Mouse (Mus musculus) heart, adult 2 months (tissue): Measurements from ENCODE around the gene Zmym1. TPM values are rescaled to one million over a fixed set of nuclear protein-coding genes. Genes with fewer than 3 reads are reported as not detected.
"Not testable (repeated sequence)": the region's sequence is repeated elsewhere in the genome, so short reads cannot be mapped to it uniquely, and the experiment has no call there.

ENCODE experiments used
- DNase-seq, 2 experiments: peaks; one replicate each; pipeline ENCODE4 v3.0.0; 2021
- H3K27ac ChIP-seq: fragments of 200-600 bp; 2 replicates; pipeline ENCODE4 v1.8.1; 2022
- H3K27me3 ChIP-seq: fragments of 200-500 bp; 2 replicates; pipeline ENCODE4 v1.6.1; 2012; ENCODE audit warnings: mild to moderate bottlenecking, low read length, inconsistent platforms, mixed read lengths; ENCODE audit not compliant: control insufficient read depth, insufficient read depth
- H3K36me3 ChIP-seq: fragments of 200-500 bp; 2 replicates; pipeline ENCODE4 v1.6.1; 2012; ENCODE audit warnings: low read length, inconsistent platforms; ENCODE audit not compliant: control insufficient read depth, insufficient read depth
- H3K4me1 ChIP-seq: fragments of 200-500 bp; 2 replicates; pipeline ENCODE4 v1.6.1; 2011; ENCODE audit warnings: low read length; ENCODE audit not compliant: control insufficient read depth, insufficient read depth
- H3K4me3 ChIP-seq: fragments of 200-600 bp; 2 replicates; pipeline ENCODE4 v1.8.1; 2022
- H3K79me2 ChIP-seq: fragments of 200-500 bp; replicated peaks from 2 replicates; pipeline ENCODE4 v1.6.1; 2012; ENCODE audit warnings: mild to moderate bottlenecking, inconsistent platforms, low read length, moderate library complexity, mixed read lengths; ENCODE audit not compliant: control insufficient read depth, insufficient read depth
- H3K9ac ChIP-seq: fragments of 200-500 bp; 2 replicates; pipeline ENCODE4 v1.6.1; 2012; ENCODE audit warnings: low read depth, mild to moderate bottlenecking, control low read depth, inconsistent platforms, low read length, mixed read lengths
- CTCF ChIP-seq: fragments of 200-600 bp; IDR thresholded peaks from 2 replicates; pipeline ENCODE4 v1.8.1; 2022; ENCODE audit warnings: antibody characterized with exemption, mild to moderate bottlenecking, moderate library complexity
- EP300 ChIP-seq: fragments of 200-500 bp; IDR thresholded peaks from 2 replicates; pipeline ENCODE4 v1.6.1; 2011; ENCODE audit warnings: low read depth, low read length, control low read depth; ENCODE audit not compliant: insufficient read depth
- POLR2A ChIP-seq: fragments of 200-500 bp; IDR thresholded peaks from 2 replicates; pipeline ENCODE4 v1.6.1; 2011; ENCODE audit warnings: mild to moderate bottlenecking, low read depth, low read length, control low read depth; ENCODE audit not compliant: insufficient read depth
- WGBS: fragments of 180-500 bp; shearing (Covaris S2); methylation state at CpG from one replicate; pipeline ENCODE4 v1.1.7; 2018; 5-methylcytosine and 5-hydroxymethylcytosine counted together
- intact Hi-C: fragments of 180-260 bp; cut with DNase I; formaldehyde crosslinking; loops from one replicate; pipeline ENCODE4 v1.15.1; 2025
- polyA plus RNA-seq: library from polyadenylated mRNA; depleted of rRNA; stranded (reverse); fragments of >200 nt; gene quantifications from 2 replicates; pipeline ENCODE4 v1.2.3, GENCODE M21; 2012; rRNA removed
- total RNA-seq, 2 experiments: library from RNA; stranded (reverse); gene quantifications; 2 replicates each; pipeline ENCODE4 v1.2.3; 2021

Zmym1 gene
- total and polyA plus RNA-seq, 3 experiments = 2.4 to 5.6 (median 4.1) TPM

DNA sequence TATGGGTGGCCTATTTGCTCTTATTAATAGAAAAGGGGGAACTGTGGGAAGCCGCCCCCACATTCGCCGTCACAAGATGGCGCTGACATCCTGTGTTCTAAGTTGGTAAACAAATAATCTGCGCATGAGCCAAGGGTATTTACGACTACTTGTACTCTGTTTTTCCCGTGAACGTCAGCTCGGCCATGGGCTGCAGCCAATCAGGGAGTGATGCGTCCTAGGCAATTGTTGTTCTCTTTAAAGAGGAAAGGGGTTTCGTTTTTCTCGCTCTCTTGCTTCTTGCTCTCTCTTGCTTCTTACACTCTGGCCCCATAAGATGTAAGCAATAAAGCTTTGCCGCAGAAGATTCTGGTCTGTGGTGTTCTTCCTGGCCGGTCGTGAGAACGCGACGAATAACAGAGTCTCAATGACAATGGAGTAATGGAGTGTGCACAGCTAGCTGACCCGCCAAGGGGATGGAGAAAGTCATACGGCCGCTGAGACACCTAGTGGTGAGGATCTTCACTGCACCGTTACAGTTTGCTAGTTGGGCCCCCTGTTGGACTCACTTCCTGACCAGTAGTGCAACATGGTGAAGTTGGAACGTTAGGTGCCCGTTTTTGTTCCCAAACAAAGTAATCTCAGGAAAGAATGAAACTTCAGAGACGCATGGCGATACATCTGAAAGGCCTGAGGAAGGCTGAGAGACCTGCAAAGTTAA lies 45.5 kb downstream of the Zmym1 start:
- peak; percentile 80 for TF ChIP-seq CTCF
- TF ChIP-seq EP300 = 0 out of 2 replicates have a peak, but pooled peaks have one; percentile 47
- H3K27me3 ChIP-seq, H3K4me3 ChIP-seq, H3K36me3 ChIP-seq, H3K4me1 ChIP-seq, H3K9ac ChIP-seq, intact Hi-C loops, H3K79me2 ChIP-seq: not testable (repeated sequence)
- 15% methylated on average over 14 of the region's 26 CpGs for WGBS
- H3K27ac ChIP-seq = peak overlapping the region; percentile 72
- peak; percentile 85 to 87 for DNase-seq

DNA sequence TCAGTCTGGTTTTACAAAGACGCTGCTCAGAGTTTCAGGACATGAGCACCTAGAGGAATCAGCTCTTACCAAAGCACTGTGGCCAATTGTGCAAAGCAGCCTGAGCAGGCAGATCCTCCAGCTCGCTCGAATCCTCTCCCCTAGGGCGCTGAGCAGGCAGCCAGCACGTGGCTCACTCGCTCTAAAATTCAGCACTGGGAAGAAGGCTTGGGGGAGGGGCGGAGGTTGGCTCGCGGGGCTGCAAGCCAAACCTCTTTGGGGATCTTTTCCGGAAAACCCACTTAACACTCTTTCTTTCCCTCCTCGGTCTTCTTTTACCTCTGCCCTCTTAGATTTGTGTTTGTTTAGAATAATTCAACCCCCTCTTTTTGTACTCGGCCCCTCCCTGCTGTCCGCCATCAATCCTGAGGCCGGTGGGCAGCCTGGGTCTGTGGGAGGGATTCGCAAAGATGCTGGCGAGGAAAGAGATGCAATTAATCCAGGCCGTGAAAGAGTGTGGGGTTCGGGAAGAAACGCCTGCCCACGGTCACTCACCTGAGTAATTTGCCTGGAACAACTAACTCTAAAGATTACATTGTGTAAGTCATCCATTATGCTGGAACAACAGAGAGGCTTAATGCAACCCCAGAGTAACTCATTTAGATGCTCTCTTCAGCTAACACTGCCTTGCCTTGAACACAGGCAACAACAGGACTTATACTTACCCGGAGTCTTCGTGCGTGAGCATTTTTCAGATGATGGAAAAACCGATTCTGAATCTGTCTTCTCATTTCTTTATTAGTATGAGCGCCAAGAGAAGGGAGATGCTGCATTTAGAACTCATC lies 55.6 kb downstream of the Zmym1 start:
- no peaks in the 10 kb centered on the region for H3K27me3 ChIP-seq
- no peak overlapping the region for H3K9ac ChIP-seq
- TF ChIP-seq CTCF (no peak), EP300 (no peak), POLR2A (no peak)
- WGBS = 26% methylated on average over 25 of the region's 25 CpGs
- H3K27ac ChIP-seq = no peak overlapping the region
- no peaks in the 10 kb centered on the region for H3K36me3 ChIP-seq
- H3K79me2 ChIP-seq = no peaks in the 10 kb centered on the region
- peak; percentile 18 to 31 for DNase-seq
- no peak overlapping the region; the same call in 1 of the 2 replicates for H3K4me3 ChIP-seq
- H3K4me1 ChIP-seq = no peaks in the 10 kb centered on the region
- intact Hi-C loops = no loop called here

DNA sequence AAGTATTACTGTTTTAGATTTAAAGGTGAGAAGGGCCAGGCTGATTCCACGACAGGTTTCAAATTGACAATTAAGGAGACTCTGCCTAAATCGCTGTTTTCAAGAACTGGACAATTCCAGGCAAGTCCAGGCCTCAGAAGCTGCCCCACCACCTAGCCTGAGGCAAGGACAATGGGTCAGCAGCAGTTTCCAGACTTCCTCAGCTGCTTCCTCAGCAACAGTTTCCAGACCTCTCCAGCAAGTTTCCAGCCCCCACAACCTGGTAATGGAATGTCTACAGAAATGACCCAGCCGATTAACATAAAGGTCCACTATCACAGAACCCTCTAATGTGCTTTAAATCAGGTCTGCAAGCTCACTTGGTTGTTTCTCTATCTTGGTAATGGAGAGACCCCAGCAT lies 56.6 kb downstream of the Zmym1 start:
- H3K79me2 ChIP-seq = no peaks in the 10 kb centered on the region
- no peak overlapping the region for H3K4me3 ChIP-seq
- WGBS = 84% methylated on average over 3 of the region's 3 CpGs
- H3K36me3 ChIP-seq = no peaks in the 10 kb centered on the region
- no peak for DNase-seq
- intact Hi-C loops = no loop called here
- no peak for TF ChIP-seq EP300
- no peak overlapping the region for H3K9ac ChIP-seq
- no peak overlapping the region for H3K27ac ChIP-seq
- no peaks in the 10 kb centered on the region for H3K4me1 ChIP-seq
- H3K27me3 ChIP-seq = no peaks in the 10 kb centered on the region

DNA sequence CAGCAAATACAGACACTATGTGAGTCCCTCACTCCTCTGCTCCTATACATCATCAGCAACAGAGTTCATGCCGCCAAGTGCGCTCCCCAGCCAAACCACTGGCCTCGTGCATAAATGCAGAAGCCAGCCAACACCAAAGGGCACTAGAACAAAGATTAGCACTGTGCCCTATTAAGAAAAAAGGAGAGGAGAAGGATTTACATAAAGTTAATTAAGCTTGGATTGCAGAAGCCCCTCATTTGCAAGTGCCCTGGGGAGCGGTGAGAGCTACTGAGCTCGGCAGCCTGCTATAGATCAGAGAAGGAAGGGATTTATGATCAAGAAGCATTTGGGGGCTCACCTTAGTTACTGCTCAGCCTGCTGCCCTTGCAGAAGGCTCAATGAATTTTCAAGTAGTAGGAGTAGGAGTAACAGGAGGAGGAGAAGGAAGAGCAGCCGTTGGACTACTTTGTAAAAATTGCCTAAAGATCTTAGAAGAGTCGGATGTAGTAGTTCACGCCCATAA lies 60.3 kb downstream of the Zmym1 start:
- 47% methylated on average over 8 of the region's 8 CpGs for WGBS
- no peak overlapping the region for H3K27ac ChIP-seq
- TF ChIP-seq CTCF (no peak), POLR2A (no peak), EP300 (no peak)
- intact Hi-C loops = no loop called here
- H3K9ac ChIP-seq = no peak overlapping the region
- no peaks in the 10 kb centered on the region for H3K27me3 ChIP-seq
- H3K36me3 ChIP-seq = no peaks in the 10 kb centered on the region
- H3K79me2 ChIP-seq = no peaks in the 10 kb centered on the region
- H3K4me3 ChIP-seq = no peak overlapping the region
- no peaks in the 10 kb centered on the region for H3K4me1 ChIP-seq
- no peak for DNase-seq

DNA sequence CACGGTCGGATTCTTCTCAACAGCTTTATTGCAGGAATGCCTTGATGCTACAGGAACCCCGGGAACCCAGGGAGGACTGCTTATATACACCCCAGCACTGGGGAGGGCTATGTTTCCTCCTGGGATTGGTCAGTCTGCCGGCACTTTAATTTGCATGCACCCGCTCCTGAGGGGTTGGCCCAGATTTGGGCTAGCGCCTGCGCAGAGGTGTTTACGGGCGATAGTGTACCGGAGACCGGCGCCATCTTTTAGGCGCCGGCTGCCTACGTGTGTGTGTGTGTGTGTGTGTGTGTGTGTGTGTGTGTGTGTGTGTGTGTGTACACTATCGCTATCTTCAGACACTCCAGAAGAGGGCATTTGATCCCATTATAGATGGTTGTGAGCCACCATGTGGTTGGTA lies 61.6 kb downstream of the Zmym1 start:
- H3K79me2 ChIP-seq, H3K27ac ChIP-seq, intact Hi-C loops, DNase-seq, H3K4me1 ChIP-seq, H3K27me3 ChIP-seq, H3K36me3 ChIP-seq, H3K4me3 ChIP-seq, H3K9ac ChIP-seq: not testable (repeated sequence)
- 95% methylated on average over 16 of the region's 16 CpGs for WGBS

Other genes starting within 250 kb of the Zmym1 start
- 10 to 100 TPM; 20.2 to 22.6 TPM for gene Zmym4, start 93.0 kb downstream of the Zmym1 start, total RNA-seq
- 3.5 and 7.3 TPM in 2 replicates for gene Zmym4, start 93.0 kb downstream of the Zmym1 start, polyA plus RNA-seq
- gene Sfpq, start 39.8 kb downstream of the Zmym1 start, total RNA-seq = 10 to 100 TPM; 72.2 to 75.5 TPM
- gene Sfpq, start 39.8 kb downstream of the Zmym1 start, polyA plus RNA-seq = 16.7 and 32.7 TPM in 2 replicates
- gene Zmym6, start 16.2 kb upstream of the Zmym1 start, total RNA-seq = 10 to 100 TPM in 1 of 2 experiments, 1 to 10 TPM in 1; 9.0 to 11.9 TPM
- gene Zmym6, start 16.2 kb upstream of the Zmym1 start, polyA plus RNA-seq = 4.9 and 8.4 TPM in 2 replicates
- 1 to 10 TPM; 1.4 to 2.0 TPM for gene Tmem35b, start 62.5 kb upstream of the Zmym1 start, total RNA-seq
- gene Tmem35b, start 62.5 kb upstream of the Zmym1 start, polyA plus RNA-seq = 5.6 TPM in 2 replicates
- under 1 TPM; 0.20 to 0.21 TPM for gene Dlgap3, start 108.1 kb upstream of the Zmym1 start, total RNA-seq
- 0.09 and 0.21 TPM in 2 replicates for gene Dlgap3, start 108.1 kb upstream of the Zmym1 start, polyA plus RNA-seq
- 10 to 100 TPM; 50.3 to 51.6 TPM for gene Smim12, start 182.6 kb upstream of the Zmym1 start, total RNA-seq
- gene Smim12, start 182.6 kb upstream of the Zmym1 start, polyA plus RNA-seq = 43.3 and 47.7 TPM in 2 replicates